Mouse (Mus musculus) adipocyte (in vitro differentiated cells): ENCODE measurements around the gene Hhex.
A peak's percentile ranks its signal among the peaks of the same experiment; 100 is the strongest.

Source experiments
- DNase-seq: peaks from one replicate; pipeline ENCODE4 v3.0.0-alpha.2; 2016; ENCODE audit warnings: low spot score

Hhex gene

GRCm38 (mm10) chr19:37434263-37434951 lies at the start of gene Hhex:
Hhex (plus strand) TSS chr19:37434810.
- no peak for DNase-seq

GRCm38 (mm10) chr19:37386126-37386525 lies 48.5 kb upstream of the Hhex start:
- DNase-seq: no peak

DNA sequence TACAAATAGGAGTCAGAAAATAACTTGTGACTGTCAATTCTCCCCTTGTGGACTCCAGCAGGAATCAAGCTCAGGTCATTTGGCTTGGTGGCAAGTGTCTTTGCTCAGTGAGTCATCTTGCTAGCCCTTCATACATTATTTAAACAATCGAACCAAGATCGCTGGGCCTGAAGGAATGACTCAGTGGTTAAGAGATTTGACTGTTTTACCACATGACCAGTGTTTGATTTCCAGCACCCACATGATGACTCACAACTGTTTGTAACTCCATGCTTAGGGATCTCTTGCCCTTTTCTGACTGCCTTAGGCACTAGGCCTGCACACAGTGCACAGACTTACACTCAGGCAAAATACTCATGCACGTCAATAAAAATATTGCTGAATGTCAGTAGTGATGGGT lies 42.7 kb upstream of the Hhex start:
- DNase-seq: no peak

DNA sequence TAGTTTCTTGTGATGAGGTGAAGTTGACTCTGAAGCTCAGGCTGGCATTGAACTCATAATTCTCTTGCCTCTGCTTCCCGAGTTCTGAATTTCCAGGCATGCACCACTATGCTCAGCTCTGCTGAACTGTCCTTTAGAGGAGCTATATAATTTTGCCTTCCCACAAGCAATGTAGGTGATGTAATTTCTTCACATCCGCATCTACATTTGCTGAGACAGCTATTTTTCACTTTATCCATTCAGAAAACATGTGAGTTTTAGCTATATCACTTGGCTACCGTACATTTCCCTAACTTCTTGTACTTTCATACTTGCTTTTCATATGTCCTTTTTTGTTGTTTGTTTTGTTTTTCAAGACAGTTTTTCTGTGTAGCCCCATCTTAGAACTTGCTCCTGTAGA lies 38.3 kb upstream of the Hhex start:
- DNase-seq: no peak

- DNase-seq: no peak
These were observed 33.7 kb upstream of the Hhex start for GRCm38 (mm10) chr19:37400936-37401335.

GRCm38 (mm10) chr19:37418294-37418693 lies 16.3 kb upstream of the Hhex start:
- DNase-seq: peak; percentile 58

DNA sequence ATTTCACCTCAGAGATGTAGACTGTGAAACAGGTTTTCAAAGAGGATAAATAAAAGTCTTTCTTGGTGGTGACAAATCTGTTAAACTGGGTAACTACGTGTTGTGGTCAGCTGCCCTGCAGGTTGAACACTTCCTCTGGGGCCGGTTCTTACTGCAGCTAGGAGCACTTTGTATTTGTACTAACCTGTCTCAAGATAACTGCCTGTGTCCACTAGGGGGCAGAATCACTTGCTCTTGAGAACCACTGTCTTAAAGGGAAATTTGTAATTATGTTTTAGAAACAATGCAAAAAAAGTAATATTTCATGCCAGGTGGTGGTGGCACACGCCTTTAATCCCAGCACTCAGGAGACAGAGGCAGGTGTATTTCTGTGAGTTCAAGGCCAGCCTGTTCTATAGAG lies 15.0 kb upstream of the Hhex start:
- DNase-seq: peak; percentile 92

- DNase-seq: no peak
These were observed 6.0 kb upstream of the Hhex start for GRCm38 (mm10) chr19:37428589-37428988.

GRCm38 (mm10) chr19:37431139-37431756 lies 3.4 kb upstream of the Hhex start:
- DNase-seq: no peak

GRCm38 (mm10) chr19:37432868-37433570 lies 1.6 kb upstream of the Hhex start:
- no peak for DNase-seq

- DNase-seq: no peak
These were observed 731 bp upstream of the Hhex start for GRCm38 (mm10) chr19:37433895-37434262.

DNA sequence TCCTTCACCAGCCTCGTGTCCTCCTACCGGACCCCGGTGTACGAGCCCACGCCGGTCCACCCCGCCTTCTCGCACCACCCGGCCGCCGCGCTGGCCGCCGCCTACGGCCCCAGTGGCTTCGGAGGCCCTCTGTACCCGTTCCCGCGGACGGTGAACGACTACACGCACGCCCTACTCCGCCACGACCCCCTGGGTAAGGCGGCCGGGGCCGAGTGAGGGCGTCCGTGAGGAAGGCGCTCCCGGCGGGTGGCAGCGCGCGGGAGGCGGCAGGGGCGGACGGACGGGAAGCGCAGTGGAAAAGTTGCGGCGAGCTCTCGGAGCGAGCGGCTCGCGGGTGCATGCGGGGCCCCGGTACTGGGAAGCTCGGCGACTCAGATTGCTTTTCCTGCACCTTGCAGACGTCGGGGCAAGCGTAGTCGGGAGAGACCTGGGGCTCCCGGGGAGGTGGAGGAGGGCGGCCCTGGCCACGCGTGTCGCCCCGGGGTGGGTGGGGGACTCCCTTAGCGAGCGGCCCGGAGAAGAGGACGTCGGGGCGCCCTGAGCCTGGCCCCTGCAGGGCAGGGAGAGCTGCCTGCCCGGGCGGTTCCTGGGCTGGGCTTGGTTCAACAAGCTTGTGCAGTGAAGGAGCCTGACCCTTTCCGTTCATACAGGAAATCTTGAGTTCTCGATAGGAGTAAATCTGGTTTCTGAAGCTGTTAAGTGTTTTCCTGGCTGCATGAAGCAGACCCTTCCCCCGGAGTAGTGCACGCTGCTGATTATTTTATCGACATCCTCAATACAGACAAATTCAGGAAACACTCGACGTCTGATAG lies 637 bp downstream of the Hhex start:
- DNase-seq: no peak

DNA sequence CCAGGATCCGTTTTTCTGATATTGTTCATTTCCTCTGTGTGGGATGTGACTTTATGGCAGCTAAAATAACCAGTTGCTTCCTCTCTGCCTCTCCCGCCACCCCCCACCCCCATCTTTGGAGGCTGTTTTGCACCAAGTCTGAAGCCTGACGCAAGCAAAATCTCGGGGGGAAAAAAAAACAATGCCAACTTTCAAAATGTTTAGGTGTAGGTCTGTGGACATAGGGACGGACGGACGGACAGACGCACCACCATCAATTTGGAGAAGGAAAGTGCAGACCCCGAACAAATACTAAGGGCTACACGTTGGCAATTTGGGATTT lies 1.2 kb downstream of the Hhex start:
- DNase-seq: no peak

DNA sequence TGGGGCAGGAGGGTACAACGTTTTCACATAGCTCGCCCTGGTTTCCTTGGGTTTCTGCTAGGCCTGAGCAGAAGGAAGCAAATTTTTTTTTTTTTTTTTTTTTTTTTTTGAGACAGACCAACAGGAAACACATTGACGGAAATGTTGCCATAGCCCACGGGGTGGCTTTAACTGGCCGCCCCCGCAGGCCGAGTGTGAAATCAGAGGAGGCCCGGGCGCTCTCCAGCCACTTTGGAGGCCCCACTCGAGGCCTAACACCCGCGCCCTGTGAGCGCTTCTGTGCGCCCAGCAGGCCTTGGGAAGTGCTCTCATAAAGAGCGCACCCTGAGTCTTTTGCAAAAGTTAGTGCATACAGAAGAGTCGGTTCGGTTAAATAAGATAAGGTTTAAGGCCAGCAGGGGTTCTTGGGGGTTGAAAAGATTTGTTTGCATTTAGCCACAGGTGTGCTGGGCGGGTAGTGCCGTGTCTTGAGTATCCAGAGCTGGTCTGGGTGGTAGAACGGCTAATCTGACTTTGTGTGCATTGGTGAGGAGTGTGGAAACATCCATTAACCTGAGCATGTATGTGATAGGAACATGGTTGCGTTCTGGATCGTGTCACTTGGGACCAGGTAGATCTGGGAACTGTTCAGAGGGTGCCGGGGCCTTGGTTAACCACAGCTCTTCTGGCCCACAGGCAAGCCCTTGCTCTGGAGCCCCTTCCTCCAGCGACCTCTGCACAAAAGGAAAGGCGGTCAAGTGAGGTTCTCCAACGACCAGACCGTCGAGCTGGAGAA lies 2.1 kb downstream of the Hhex start:
- DNase-seq: no peak

GRCm38 (mm10) chr19:37437289-37437606 lies 2.6 kb downstream of the Hhex start:
- no peak for DNase-seq

DNA sequence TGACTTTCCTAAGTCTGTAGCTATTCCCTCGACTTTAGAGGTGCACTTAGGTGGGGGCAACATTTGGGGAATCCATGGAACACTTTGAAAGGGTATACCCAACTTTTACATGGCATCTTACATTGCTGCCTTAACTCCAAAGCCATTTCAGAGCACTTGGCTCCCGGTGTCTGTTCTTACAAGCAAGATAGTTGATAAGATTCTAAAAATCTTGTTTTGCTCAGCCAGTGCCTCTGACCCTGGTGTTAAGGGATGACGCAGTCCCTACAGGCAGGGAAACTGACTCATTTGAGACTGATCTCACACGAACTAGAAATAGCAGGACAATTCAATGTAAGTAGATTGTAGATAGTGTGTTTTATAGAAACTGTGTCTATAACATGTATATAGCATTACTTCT lies 5.6 kb downstream of the Hhex start:
- DNase-seq: no peak

DNA sequence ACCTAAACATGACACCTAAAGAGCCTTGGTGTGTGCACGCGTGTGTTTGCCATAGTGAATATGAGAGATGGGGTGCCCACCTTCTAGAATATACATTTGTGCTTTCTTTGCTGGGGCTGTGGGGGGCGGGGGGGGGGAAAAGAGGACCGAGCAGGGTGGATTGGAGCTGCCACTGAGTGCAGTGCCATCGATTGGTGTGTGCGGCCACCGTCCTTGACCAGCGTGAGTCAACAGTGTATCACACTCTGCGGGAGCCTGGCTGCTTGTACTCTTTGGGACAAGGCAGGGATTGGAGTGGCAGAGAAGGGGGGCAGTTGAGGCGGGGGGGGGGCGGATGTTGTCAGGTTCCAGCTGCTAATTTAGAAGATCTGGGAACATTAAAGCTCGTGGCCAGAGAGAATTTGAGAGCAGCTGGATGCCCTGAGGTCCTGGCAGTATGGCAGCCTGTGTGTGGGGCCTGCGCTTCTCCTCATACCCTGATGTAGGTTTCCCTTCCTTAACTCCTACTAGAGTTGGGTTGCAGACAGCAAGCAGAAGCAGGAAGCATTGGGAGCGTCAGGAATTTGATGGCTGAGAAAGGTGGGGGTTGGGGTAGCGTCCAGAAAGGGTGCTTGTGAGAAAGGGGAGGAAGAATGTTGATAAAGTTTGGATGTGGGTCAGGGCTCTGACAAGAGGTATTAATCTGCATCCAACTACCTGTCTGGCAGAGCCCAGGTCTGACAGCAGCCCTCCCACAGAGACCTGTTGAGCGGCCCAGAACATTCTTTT lies 6.3 kb downstream of the Hhex start:
- no peak for DNase-seq

GRCm38 (mm10) chr19:37442524-37443286 lies 8.1 kb downstream of the Hhex start:
- no peak for DNase-seq

GRCm38 (mm10) chr19:37443631-37444140 lies 9.1 kb downstream of the Hhex start:
- no peak for DNase-seq

DNA sequence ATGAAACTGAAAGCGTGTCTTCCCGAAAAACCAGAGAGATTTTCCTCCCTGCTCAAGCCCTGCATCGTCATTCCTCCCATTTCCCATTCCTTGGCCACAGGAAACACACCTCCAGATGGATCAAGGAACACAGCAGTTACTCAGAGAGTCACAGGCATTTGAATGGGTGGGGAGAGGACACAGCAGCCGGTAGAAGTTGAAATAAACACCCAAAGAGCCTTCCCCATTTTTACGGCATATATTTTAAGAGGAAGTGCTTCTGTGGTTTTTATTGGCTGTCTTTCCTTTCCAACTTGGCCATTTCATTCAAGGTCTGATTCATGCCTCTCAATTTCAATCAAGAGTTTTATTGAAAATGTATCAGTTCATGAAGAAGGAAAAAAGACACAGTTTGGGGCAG lies 13.6 kb downstream of the Hhex start:
- DNase-seq: no peak
